Mouse (Mus musculus): Measurements from ENCODE around the gene Psmd1. TPM values are rescaled to one million over a fixed set of nuclear protein-coding genes. Genes with fewer than 3 reads are reported as not detected.

Psmd1 gene
- total and polyA plus RNA-seq, 3 experiments: 42.8 to 200 (median 172) TPM

DNA sequence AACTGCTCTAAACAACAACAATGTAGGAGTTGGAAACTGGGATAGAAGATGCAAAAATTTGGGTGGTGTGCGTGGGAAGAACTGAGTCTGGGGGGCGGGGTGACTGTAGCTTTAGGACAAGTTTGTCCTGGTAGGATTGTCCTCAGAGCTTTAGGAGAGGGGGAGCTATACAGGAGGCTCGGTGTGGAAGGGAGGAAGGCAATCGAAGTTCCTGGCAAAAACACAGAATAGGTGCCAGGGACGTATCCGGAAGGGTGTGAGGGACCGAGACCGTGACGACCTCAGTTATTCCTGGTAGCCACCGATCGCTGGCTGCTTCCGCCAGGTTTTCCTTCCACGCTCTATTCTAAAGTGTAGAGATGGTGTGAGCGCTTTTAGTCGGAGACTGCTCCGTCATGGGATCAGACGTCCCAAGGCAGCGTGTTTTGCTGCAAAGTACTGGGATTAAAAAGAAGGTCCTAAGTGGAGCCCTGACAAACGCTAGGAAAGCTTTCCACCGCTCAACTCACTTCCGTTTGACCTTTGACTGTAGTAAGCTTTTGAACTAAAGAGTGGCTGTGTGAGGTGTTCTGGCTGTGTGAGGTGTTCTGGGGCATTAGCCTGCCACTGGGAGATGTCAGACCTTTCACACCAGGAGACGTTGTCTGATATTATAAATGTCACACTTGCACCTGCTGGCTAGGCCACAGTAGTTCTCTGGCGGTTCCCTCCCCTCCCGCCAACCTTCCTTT, 17.2 kb upstream of the Psmd1 start:
- Histone ChIP-seq H3K4me1 (ENCODE audit: insufficient read depth, low read depth, low read length) (no peaks in the 10 kb centered on the region), H3K36me3 (replicated peaks) (no peaks in the 10 kb centered on the region), H3K4me3 (ENCODE audit: low read depth, low read length) (no peak overlapping the region), H3K27me3 (ENCODE audit: insufficient read depth, low read length) (peaks cover 14% of the 10 kb centered on the region), H3K9me3 (replicated peaks) (peaks cover 10% of the 10 kb centered on the region)
- no peak for ATAC-seq (ENCODE audit: extremely low read depth, insufficient number of reproducible peaks, low FRiP score, poor library complexity, severe bottlenecking)
- no peak for DNase-seq (ENCODE audit: low spot score)
- TF ChIP-seq CTCF (IDR thresholded peaks at IDR 0.05; ENCODE audit: low read depth, low read length): no peak

DNA sequence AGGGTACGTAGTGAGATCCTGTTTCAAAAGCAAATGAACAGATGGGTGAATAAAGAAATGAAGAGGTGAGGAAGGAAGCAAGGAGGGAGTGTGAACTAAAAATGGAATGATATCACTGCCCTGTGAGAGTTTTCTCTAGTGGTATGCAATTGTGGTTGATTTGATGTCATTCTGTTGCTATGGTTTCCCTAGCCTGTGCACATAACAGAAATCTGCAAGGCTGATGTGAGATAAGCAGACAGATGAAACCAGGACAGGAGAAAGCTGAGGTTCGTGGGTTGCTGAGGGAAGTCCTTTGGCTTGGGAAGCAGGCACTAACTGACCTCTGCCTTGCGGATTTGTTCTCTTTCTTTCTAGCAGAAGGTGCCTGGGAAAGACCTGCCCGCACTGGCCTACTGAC, 16.0 kb upstream of the Psmd1 start:
- no peak overlapping the region for H3K4me3 ChIP-seq (ENCODE audit: low read depth, low read length)
- peaks cover 16% of the 10 kb centered on the region for H3K27me3 ChIP-seq (ENCODE audit: insufficient read depth, low read length)
- H3K9me3 ChIP-seq (replicated peaks): peaks cover 10% of the 10 kb centered on the region
- ATAC-seq (ENCODE audit: extremely low read depth, insufficient number of reproducible peaks, low FRiP score, poor library complexity, severe bottlenecking): no peak
- no peaks in the 10 kb centered on the region for H3K36me3 ChIP-seq (replicated peaks)
- H3K4me1 ChIP-seq (ENCODE audit: insufficient read depth, low read depth, low read length): no peaks in the 10 kb centered on the region
- DNase-seq (ENCODE audit: low spot score): no peak
- no peak for TF ChIP-seq CTCF (IDR thresholded peaks at IDR 0.05; ENCODE audit: low read depth, low read length)
- TF ChIP-seq POLR2AphosphoS5 (IDR thresholded peaks at IDR 0.05; ENCODE audit: insufficient replicate concordance, low read depth, low read length): no peak
- no peak for TF ChIP-seq GATA2 (IDR thresholded peaks at IDR 0.05; ENCODE audit: borderline replicate concordance, low read depth, low read length)
- no peak for TF ChIP-seq GATA1 (IDR thresholded peaks at IDR 0.05; ENCODE audit: borderline replicate concordance, low read length)
- no peak for TF ChIP-seq TAL1 (conservative IDR thresholded peaks at IDR 0.05; ENCODE audit: low read depth, low read length)

DNA sequence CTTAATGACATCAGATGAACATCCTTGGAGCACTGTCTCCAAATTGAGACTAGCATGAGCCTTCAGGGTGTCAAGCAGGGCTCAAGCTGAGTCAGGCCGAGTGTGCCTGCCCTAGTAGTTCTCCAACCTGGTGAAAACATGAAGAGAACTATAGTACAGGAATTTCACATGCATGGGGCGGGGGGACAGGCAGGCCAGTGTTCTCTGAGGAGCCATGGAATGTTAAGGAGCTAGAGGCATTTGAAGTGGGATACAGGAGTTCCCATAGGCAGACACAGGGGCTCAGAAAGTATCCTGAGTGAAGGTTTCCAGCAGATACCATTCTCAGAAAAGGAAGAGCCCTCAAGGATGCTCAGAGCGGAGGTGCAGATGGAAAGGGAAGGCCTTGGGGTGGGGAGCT, 15.4 kb upstream of the Psmd1 start:
- Histone ChIP-seq H3K4me1 (ENCODE audit: insufficient read depth, low read depth, low read length) (no peaks in the 10 kb centered on the region), H3K36me3 (replicated peaks) (no peaks in the 10 kb centered on the region), H3K27me3 (ENCODE audit: insufficient read depth, low read length) (peaks cover 17% of the 10 kb centered on the region), H3K9me3 (replicated peaks) (peaks cover 10% of the 10 kb centered on the region), H3K4me3 (ENCODE audit: low read depth, low read length) (no peak overlapping the region)
- ATAC-seq (ENCODE audit: extremely low read depth, insufficient number of reproducible peaks, low FRiP score, poor library complexity, severe bottlenecking) (no peak), DNase-seq (ENCODE audit: low spot score) (no peak)
- TF ChIP-seq CTCF (IDR thresholded peaks at IDR 0.05; ENCODE audit: low read depth, low read length) (no peak), GATA2 (IDR thresholded peaks at IDR 0.05; ENCODE audit: borderline replicate concordance, low read depth, low read length) (no peak), GATA1 (IDR thresholded peaks at IDR 0.05; ENCODE audit: borderline replicate concordance, low read length) (no peak), TAL1 (conservative IDR thresholded peaks at IDR 0.05; ENCODE audit: low read depth, low read length) (no peak), POLR2AphosphoS5 (IDR thresholded peaks at IDR 0.05; ENCODE audit: insufficient replicate concordance, low read depth, low read length) (no peak)

DNA sequence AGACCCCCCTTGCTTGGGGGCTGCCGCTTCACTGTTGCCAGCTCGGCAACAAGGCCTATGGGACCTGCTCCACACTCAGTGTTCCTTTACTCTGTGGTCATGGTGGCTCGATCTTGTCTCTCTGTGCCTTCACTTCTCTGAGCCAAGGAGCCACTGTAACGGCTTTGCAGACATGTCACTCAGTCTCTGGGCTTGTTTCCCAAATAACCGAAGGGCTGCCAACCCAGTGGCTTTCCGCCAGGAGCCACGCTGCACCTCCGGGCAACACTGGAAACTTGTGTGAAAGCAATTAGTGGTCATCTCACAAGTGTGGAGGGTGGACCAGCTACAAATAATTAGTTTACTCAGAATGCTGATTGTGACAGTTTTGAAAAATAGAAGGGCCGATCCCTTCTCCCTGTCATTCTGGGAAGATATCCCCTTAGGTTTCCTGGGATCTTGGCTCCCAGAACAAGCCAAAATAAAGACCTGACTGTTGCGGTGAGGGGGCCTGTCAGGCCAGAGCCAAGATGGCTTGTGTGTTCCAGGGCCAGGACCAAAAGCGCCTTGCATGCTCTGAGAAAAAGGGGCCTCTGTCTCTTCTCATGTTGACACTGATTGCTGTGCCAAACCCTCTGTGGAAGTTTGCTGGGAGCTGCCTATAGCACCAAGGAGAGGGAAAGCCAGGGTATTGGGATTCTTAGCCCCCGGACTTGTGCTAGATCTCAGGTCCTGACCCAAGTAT, 10.8 kb upstream of the Psmd1 start:
- no peak for TF ChIP-seq GATA2 (IDR thresholded peaks at IDR 0.05; ENCODE audit: borderline replicate concordance, low read depth, low read length)
- TF ChIP-seq POLR2AphosphoS5 (IDR thresholded peaks at IDR 0.05; ENCODE audit: insufficient replicate concordance, low read depth, low read length): no peak
- no peak for TF ChIP-seq TAL1 (conservative IDR thresholded peaks at IDR 0.05; ENCODE audit: low read depth, low read length)
- TF ChIP-seq GATA1 (IDR thresholded peaks at IDR 0.05; ENCODE audit: borderline replicate concordance, low read length): no peak
- no peak for TF ChIP-seq CTCF (IDR thresholded peaks at IDR 0.05; ENCODE audit: low read depth, low read length)
- no peaks in the 10 kb centered on the region for H3K36me3 ChIP-seq (replicated peaks)
- DNase-seq (ENCODE audit: low spot score): no peak
- no peaks in the 10 kb centered on the region for H3K9me3 ChIP-seq (replicated peaks)
- H3K27me3 ChIP-seq (ENCODE audit: insufficient read depth, low read length): peaks cover 38% of the 10 kb centered on the region
- H3K4me1 ChIP-seq (ENCODE audit: insufficient read depth, low read depth, low read length): no peaks in the 10 kb centered on the region
- no peak overlapping the region for H3K4me3 ChIP-seq (ENCODE audit: low read depth, low read length)
- no peak for ATAC-seq (ENCODE audit: extremely low read depth, insufficient number of reproducible peaks, low FRiP score, poor library complexity, severe bottlenecking)

DNA sequence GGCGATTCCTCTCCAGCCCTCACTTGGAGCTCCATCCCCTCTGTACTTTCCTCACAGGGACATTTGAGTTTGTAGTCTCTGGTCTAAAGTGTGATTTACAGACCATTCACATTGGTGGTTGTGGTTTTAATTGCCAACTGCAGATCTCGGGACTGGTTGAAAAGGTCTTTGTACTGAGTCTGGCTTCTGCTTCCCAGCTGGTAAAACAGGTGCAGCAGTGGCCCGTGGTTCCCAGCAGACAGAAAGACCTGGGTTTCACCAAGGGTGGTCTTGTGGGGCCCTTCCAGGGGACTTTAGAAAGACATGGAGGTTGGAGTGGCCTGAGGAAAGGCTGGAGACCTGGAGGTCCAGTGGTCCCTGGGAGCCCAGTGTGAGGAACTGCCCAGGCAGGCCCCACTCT, 9.2 kb upstream of the Psmd1 start:
- Histone ChIP-seq H3K27me3 (ENCODE audit: insufficient read depth, low read length) (peaks cover 36% of the 10 kb centered on the region), H3K4me1 (ENCODE audit: insufficient read depth, low read depth, low read length) (peaks cover 12% of the 10 kb centered on the region), H3K4me3 (ENCODE audit: low read depth, low read length) (no peak overlapping the region), H3K36me3 (replicated peaks) (no peaks in the 10 kb centered on the region), H3K9me3 (replicated peaks) (no peaks in the 10 kb centered on the region)
- TF ChIP-seq TAL1 (conservative IDR thresholded peaks at IDR 0.05; ENCODE audit: low read depth, low read length) (no peak), CTCF (IDR thresholded peaks at IDR 0.05; ENCODE audit: low read depth, low read length) (no peak)
- ATAC-seq (ENCODE audit: extremely low read depth, insufficient number of reproducible peaks, low FRiP score, poor library complexity, severe bottlenecking) (no peak), DNase-seq (ENCODE audit: low spot score) (no peak)

DNA sequence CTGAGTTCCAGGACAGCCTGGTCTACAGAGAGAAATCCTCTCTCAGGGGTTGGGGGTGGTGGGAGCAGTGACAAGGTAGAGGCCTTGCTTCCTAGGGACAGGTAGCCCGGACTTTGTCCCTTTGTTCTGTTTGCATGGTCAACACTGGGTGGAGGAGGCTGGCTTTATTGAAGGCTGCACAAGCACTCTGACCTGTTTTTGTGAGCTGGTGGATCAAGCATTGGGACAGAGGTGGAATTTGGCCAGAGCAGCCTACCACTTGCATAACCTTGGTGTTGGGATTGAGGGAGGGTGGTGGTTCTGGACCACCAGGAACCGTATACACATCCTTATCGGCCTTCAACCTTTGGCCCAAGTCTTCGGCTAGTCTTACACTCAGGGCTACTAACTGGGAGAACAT, 7.9 kb upstream of the Psmd1 start:
- DNase-seq (ENCODE audit: low spot score) (no peak), ATAC-seq (ENCODE audit: extremely low read depth, insufficient number of reproducible peaks, low FRiP score, poor library complexity, severe bottlenecking) (no peak)
- H3K4me1 ChIP-seq (ENCODE audit: insufficient read depth, low read depth, low read length): peaks cover 12% of the 10 kb centered on the region
- TF ChIP-seq GATA1 (IDR thresholded peaks at IDR 0.05; ENCODE audit: borderline replicate concordance, low read length) (no peak), GATA2 (IDR thresholded peaks at IDR 0.05; ENCODE audit: borderline replicate concordance, low read depth, low read length) (no peak), CTCF (IDR thresholded peaks at IDR 0.05; ENCODE audit: low read depth, low read length) (no peak), TAL1 (conservative IDR thresholded peaks at IDR 0.05; ENCODE audit: low read depth, low read length) (no peak), POLR2AphosphoS5 (IDR thresholded peaks at IDR 0.05; ENCODE audit: insufficient replicate concordance, low read depth, low read length) (no peak)
- H3K36me3 ChIP-seq (replicated peaks): no peaks in the 10 kb centered on the region
- peaks cover 36% of the 10 kb centered on the region for H3K27me3 ChIP-seq (ENCODE audit: insufficient read depth, low read length)
- no peak overlapping the region for H3K4me3 ChIP-seq (ENCODE audit: low read depth, low read length)
- no peaks in the 10 kb centered on the region for H3K9me3 ChIP-seq (replicated peaks)

Data from G1E (cell line).